Mouse (Mus musculus) brain, embryonic 14.5 days (tissue): Measurements from ENCODE around the gene Map3k13.

Source experiments
- CTCF ChIP-seq: fragments of 200-500 bp; IDR thresholded peaks from 2 replicates; pipeline ENCODE4 v1.5.1; 2012; ENCODE audit warnings: inconsistent platforms, mild to moderate bottlenecking, moderate library complexity, borderline replicate concordance; ENCODE audit not compliant: insufficient read depth, insufficient read length; ENCODE audit errors: extremely low read depth
- POLR2A ChIP-seq: fragments of 200-500 bp; IDR thresholded peaks from 2 replicates; pipeline ENCODE4 v1.6.1; 2012; ENCODE audit warnings: mild to moderate bottlenecking, inconsistent platforms, borderline replicate concordance; ENCODE audit not compliant: poor library complexity, insufficient read depth, insufficient read length, severe bottlenecking; ENCODE audit errors: extremely low read depth

- TF ChIP-seq CTCF (peak; percentile 27; the same call in 1 of the 2 replicates), POLR2A (no peak)
These were observed 5.6 kb upstream of the Map3k13 start for GRCm38 (mm10) chr16:21788581-21788980.
